ENCODE assay signal across 19 mouse cellular contexts in the genomic region with DNA sequence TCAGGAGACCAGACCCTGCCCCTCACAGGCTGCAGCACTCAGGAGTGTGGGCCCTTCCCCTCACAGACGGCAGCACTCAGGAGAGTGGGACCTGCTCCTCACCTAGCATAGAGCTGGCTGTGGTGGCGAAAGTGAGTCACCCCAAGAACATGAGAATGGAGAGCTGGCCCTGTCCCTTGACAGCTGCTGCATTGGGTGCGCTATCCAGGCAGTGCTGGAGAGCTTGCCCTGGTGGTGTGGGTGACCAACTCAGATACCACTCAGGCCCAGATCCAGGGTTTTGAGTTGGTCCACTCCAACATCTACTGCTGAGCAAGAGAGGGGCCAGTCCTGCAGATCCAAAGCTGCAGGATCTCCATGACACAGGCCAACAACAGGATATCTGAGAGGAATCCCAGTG. TPM values are rescaled to one million over a fixed set of nuclear protein-coding genes. Genes with fewer than 3 reads are reported as not detected.
DNase-seq lines count a peak whose midpoint lies in the region; ATAC-seq lines count a peak whose summit lies in the region.
"Had no signal": no experiment of that assay in that cellular context is flagged by ENCODE, and none has a peak within 500 bp of the region (broad histone marks: within the 10 kb centered on the region; RNA-seq: fewer than 3 reads in every experiment).

No protein-coding gene starts in this region.

- H3K27me3 ChIP-seq in embryonic facial prominence, embryonic 11.5 days (ENCODE audit: control insufficient read depth, insufficient read depth, low read length): no peaks in the 10 kb centered on the region
- H3K27me3 ChIP-seq in embryonic facial prominence, embryonic 10.5 days (replicated peaks; ENCODE audit: low read depth, poor library complexity, severe bottlenecking): no peaks in the 10 kb centered on the region
- no peaks in the 10 kb centered on the region for H3K27me3 ChIP-seq in midbrain, embryonic 13.5 days
- H3K27me3 ChIP-seq in midbrain, embryonic 11.5 days (ENCODE audit: control insufficient read depth, insufficient read depth, low read length): no peaks in the 10 kb centered on the region
- H3K27me3 ChIP-seq: forebrain, embryonic 13.5 days; kidney, embryonic 15.5 days; neural tube, embryonic 12.5 days had no signal

- H3K36me3 ChIP-seq in embryonic facial prominence, embryonic 11.5 days (replicated peaks; ENCODE audit: control insufficient read depth, insufficient read depth, low read depth, low read length): no peaks in the 10 kb centered on the region
- no peaks in the 10 kb centered on the region for H3K36me3 ChIP-seq in embryonic facial prominence, embryonic 10.5 days (replicated peaks)
- no peaks in the 10 kb centered on the region for H3K36me3 ChIP-seq in midbrain, embryonic 13.5 days
- no peaks in the 10 kb centered on the region for H3K36me3 ChIP-seq in midbrain, embryonic 11.5 days (ENCODE audit: control insufficient read depth, insufficient read depth, low read length)
- H3K36me3 ChIP-seq: kidney, embryonic 15.5 days; limb, embryonic 10.5 days; neural tube, embryonic 12.5 days had no signal

- no peak overlapping the region for H3K27ac ChIP-seq in embryonic facial prominence, embryonic 11.5 days (replicated peaks; ENCODE audit: low read depth, low read length)
- H3K27ac ChIP-seq in embryonic facial prominence, embryonic 10.5 days (replicated peaks): no peak overlapping the region
- H3K27ac ChIP-seq in midbrain, embryonic 13.5 days: no peak overlapping the region
- H3K27ac ChIP-seq in midbrain, embryonic 11.5 days (ENCODE audit: low read depth, low read length): no peak overlapping the region
- H3K27ac ChIP-seq: forebrain, embryonic 13.5 days; hindbrain, postnatal 0 days; kidney, embryonic 15.5 days; limb, embryonic 10.5 days; macrophage; neural tube, embryonic 12.5 days had no signal

- H3K9ac ChIP-seq in embryonic facial prominence, embryonic 11.5 days (replicated peaks; ENCODE audit: low read length): no peak overlapping the region
- H3K9ac ChIP-seq in midbrain, embryonic 13.5 days (replicated peaks): no peak overlapping the region
- H3K9ac ChIP-seq in midbrain, embryonic 11.5 days (ENCODE audit: low read length): no peak overlapping the region
- H3K9ac ChIP-seq: forebrain, embryonic 13.5 days; kidney, embryonic 15.5 days; neural tube, embryonic 12.5 days had no signal

- H3K4me3 ChIP-seq in embryonic facial prominence, embryonic 11.5 days (ENCODE audit: low read depth, low read length): no peak overlapping the region
- H3K4me3 ChIP-seq in embryonic facial prominence, embryonic 10.5 days: no peak overlapping the region
- no peak overlapping the region for H3K4me3 ChIP-seq in midbrain, embryonic 13.5 days (replicated peaks)
- H3K4me3 ChIP-seq in midbrain, embryonic 11.5 days (ENCODE audit: low read depth, low read length): no peak overlapping the region
- H3K4me3 ChIP-seq: forebrain, embryonic 13.5 days; kidney, embryonic 15.5 days; limb, embryonic 10.5 days; neural tube, embryonic 12.5 days had no signal

- H3K9me3 ChIP-seq in embryonic facial prominence, embryonic 11.5 days (replicated peaks; ENCODE audit: control insufficient read depth, low read length): no peaks in the 10 kb centered on the region
- no peaks in the 10 kb centered on the region for H3K9me3 ChIP-seq in embryonic facial prominence, embryonic 10.5 days
- no peaks in the 10 kb centered on the region for H3K9me3 ChIP-seq in midbrain, embryonic 13.5 days
- H3K9me3 ChIP-seq in midbrain, embryonic 11.5 days (ENCODE audit: control insufficient read depth, low read length): no peaks in the 10 kb centered on the region
- H3K9me3 ChIP-seq: forebrain, embryonic 13.5 days; kidney, embryonic 15.5 days; limb, embryonic 10.5 days; neural tube, embryonic 12.5 days had no signal

- ATAC-seq in embryonic facial prominence, embryonic 11.5 days (replicated peaks; ENCODE audit: insufficient number of reproducible peaks, low FRiP score, low TSS enrichment, low read depth): peak; percentile 39; the same call in 1 of the 2 replicates
- ATAC-seq in midbrain, embryonic 13.5 days: 0 out of 2 replicates have a peak, but pooled peaks have one; percentile 40
- no peak for ATAC-seq in midbrain, embryonic 11.5 days (ENCODE audit: low FRiP score)
- no peak for ATAC-seq in inflammation-experienced regulatory T-cells, adult 6 months
- ATAC-seq: forebrain, embryonic 13.5 days; hindbrain, postnatal 0 days; intestine, postnatal 0 days had no signal

- H3K4me2 ChIP-seq in embryonic facial prominence, embryonic 11.5 days (ENCODE audit: low read depth, low read length): no peak overlapping the region
- H3K4me2 ChIP-seq in midbrain, embryonic 13.5 days (replicated peaks): no peak overlapping the region
- H3K4me2 ChIP-seq in midbrain, embryonic 11.5 days: no peak overlapping the region
- H3K4me2 ChIP-seq: forebrain, embryonic 13.5 days; kidney, embryonic 15.5 days; neural tube, embryonic 12.5 days had no signal

- no peak for DNase-seq in embryonic facial prominence, embryonic 11.5 days (ENCODE audit: low spot score)
- DNase-seq in embryonic facial prominence, embryonic 10.5 days (ENCODE audit: low spot score): no peak
- DNase-seq in midbrain, embryonic 11.5 days (ENCODE audit: low spot score, missing footprints): no peak
- DNase-seq in gastrocnemius, postnatal 10 days: peak; percentile 14
- no peak for DNase-seq in layer of hippocampus, postnatal 25 days (ENCODE audit: extremely low spot score in 1 of 2, low spot score in 1 of 2)
- DNase-seq: cerebellum, adult 2 months; cerebellum, postnatal 25 days; liver; retina, postnatal 1 day; right cerebral cortex, postnatal 25 days had no signal

- WGBS in embryonic facial prominence, embryonic 11.5 days: 79% methylated on average over 3 of the region's 3 CpGs
- WGBS in embryonic facial prominence, embryonic 10.5 days: 81% methylated on average over 3 of the region's 3 CpGs
- 86% methylated on average over 3 of the region's 3 CpGs for WGBS in midbrain, embryonic 13.5 days
- WGBS in midbrain, embryonic 11.5 days: 72% methylated on average over 3 of the region's 3 CpGs

- H3K4me1 ChIP-seq in embryonic facial prominence, embryonic 11.5 days (ENCODE audit: control insufficient read depth, insufficient read depth, low read length): no peaks in the 10 kb centered on the region
- peaks cover 26% of the 10 kb centered on the region for H3K4me1 ChIP-seq in embryonic facial prominence, embryonic 10.5 days
- peaks cover 18% of the 10 kb centered on the region for H3K4me1 ChIP-seq in midbrain, embryonic 13.5 days (replicated peaks)
- peaks cover 12% of the 10 kb centered on the region for H3K4me1 ChIP-seq in midbrain, embryonic 11.5 days (ENCODE audit: control insufficient read depth, insufficient read depth, low read length)

RNA-seq across cellular contexts. Expression of a gene that starts 31.7 kb away (rescaled TPM):
- polyA plus RNA-seq in embryonic facial prominence, embryonic 11.5 days (2014; fragmentation: Nextera tagmentation; extraction: Ambion mirVana): 88.7 and 93.8 TPM in 2 replicates
- polyA plus RNA-seq in embryonic facial prominence, embryonic 10.5 days (2016; fragmentation: Nextera tagmentation; extraction: Ambion mirVana): 104 and 109 TPM in 2 replicates
- 121 TPM in 2 replicates for polyA plus RNA-seq in midbrain, embryonic 13.5 days (2015; fragmentation: Nextera tagmentation; extraction: Ambion mirVana)
- 87.2 and 98.5 TPM in 2 replicates for polyA plus RNA-seq in midbrain, embryonic 11.5 days (2014; fragmentation: Nextera tagmentation; extraction: Ambion mirVana)
- total RNA-seq in gastrocnemius, postnatal 10 days (2021): 10 to 100 TPM; 39.7 to 40.1 TPM
- total RNA-seq in layer of hippocampus, postnatal 25 days (2021): 10 to 100 TPM; 59.3 to 77.3 TPM
- 10 to 100 TPM; 89.0 to 99.4 (median 91.1) TPM for polyA plus RNA-seq in inflammation-experienced regulatory T-cells, adult 6 months (2017; shearing (Covaris generic))

RNA-seq across cellular contexts. Expression of a gene that starts 32.0 kb away (rescaled TPM):
- 43.9 and 48.7 TPM in 2 replicates for polyA plus RNA-seq in embryonic facial prominence, embryonic 11.5 days (2014; fragmentation: Nextera tagmentation; extraction: Ambion mirVana)
- polyA plus RNA-seq in embryonic facial prominence, embryonic 10.5 days (2016; fragmentation: Nextera tagmentation; extraction: Ambion mirVana): 35.8 and 41.8 TPM in 2 replicates
- 49.5 and 50.6 TPM in 2 replicates for polyA plus RNA-seq in midbrain, embryonic 13.5 days (2015; fragmentation: Nextera tagmentation; extraction: Ambion mirVana)
- polyA plus RNA-seq in midbrain, embryonic 11.5 days (2014; fragmentation: Nextera tagmentation; extraction: Ambion mirVana): 42.5 and 43.6 TPM in 2 replicates
- 10 to 100 TPM; 12.4 to 13.5 TPM for total RNA-seq in gastrocnemius, postnatal 10 days (2021)
- total RNA-seq in layer of hippocampus, postnatal 25 days (2021): 10 to 100 TPM; 16.7 to 18.1 TPM
- polyA plus RNA-seq in inflammation-experienced regulatory T-cells, adult 6 months (2017; shearing (Covaris generic)): 10 to 100 TPM; 33.7 to 57.6 (median 44.3) TPM

Comparison
In these comparisons a context has a peak if more than half of its experiments do, and no peak if none do; other contexts are left out.
1. ATAC-seq: peak in embryonic facial prominence, embryonic 11.5 days (single experiment) and midbrain, embryonic 13.5 days (single experiment); none in midbrain, embryonic 11.5 days (single experiment) and inflammation-experienced regulatory T-cells, adult 6 months (single experiment).